Mouse (Mus musculus): ENCODE results near the gene Plcxd2. TPM values are rescaled to one million over a fixed set of nuclear protein-coding genes. Genes with fewer than 3 reads are reported as not detected.

Plcxd2 gene
- polyA plus RNA-seq, 1 experiment from 2014 or later = 0.92 TPM

GRCm38 (mm10) chr16:45922546-45923229, 87.3 kb downstream of the Plcxd2 start:
- Histone ChIP-seq H3K4me1 (ENCODE audit: control insufficient read depth, insufficient read depth, low read length) (peaks cover 7% of the 10 kb centered on the region), H3K4me3 (ENCODE audit: low read length) (no peak overlapping the region), H3K27ac (ENCODE audit: low read length) (peak overlapping the region; percentile 56), H3K36me3 (ENCODE audit: control insufficient read depth, insufficient read depth) (no peaks in the 10 kb centered on the region), H3K27me3 (ENCODE audit: control insufficient read depth, insufficient read depth, low read length) (no peaks in the 10 kb centered on the region), H3K9me3 (replicated peaks; ENCODE audit: control insufficient read depth, low read length) (no peaks in the 10 kb centered on the region), H3K4me2 (ENCODE audit: low read depth, low read length) (no peak overlapping the region), H3K9ac (ENCODE audit: low read length) (no peak overlapping the region)
- WGBS = 53% methylated on average over 8 of the region's 8 CpGs
- ATAC-seq (replicated peaks; ENCODE audit: extremely low read depth, insufficient read depth, low FRiP score) = peak; percentile 65; the same call in 1 of the 2 replicates

GRCm38 (mm10) chr16:45919572-45919971, 90.4 kb downstream of the Plcxd2 start:
- H3K27me3 ChIP-seq (ENCODE audit: control insufficient read depth, insufficient read depth, low read length) = no peaks in the 10 kb centered on the region
- WGBS = 64% methylated on average over 8 of the region's 8 CpGs
- no peak for ATAC-seq (replicated peaks; ENCODE audit: extremely low read depth, insufficient read depth, low FRiP score)
- H3K36me3 ChIP-seq (ENCODE audit: control insufficient read depth, insufficient read depth) = no peaks in the 10 kb centered on the region
- no peak overlapping the region for H3K9ac ChIP-seq (ENCODE audit: low read length)
- H3K4me2 ChIP-seq (ENCODE audit: low read depth, low read length) = no peak overlapping the region
- H3K4me1 ChIP-seq (ENCODE audit: control insufficient read depth, insufficient read depth, low read length) = peaks cover 3% of the 10 kb centered on the region
- H3K27ac ChIP-seq (ENCODE audit: low read length) = no peak overlapping the region
- no peaks in the 10 kb centered on the region for H3K9me3 ChIP-seq (replicated peaks; ENCODE audit: control insufficient read depth, low read length)
- no peak overlapping the region for H3K4me3 ChIP-seq (ENCODE audit: low read length)

Other genes with a start within 250 kb of the Plcxd2 start
- gene Phldb2, start 56.6 kb downstream of the Plcxd2 start, polyA plus RNA-seq (2015; fragmentation: Nextera tagmentation; extraction: Ambion mirVana) = 38.3 and 44.9 TPM in 2 replicates
- 0.89 and 2.8 TPM in 2 replicates for gene Cd96, start 110.0 kb upstream of the Plcxd2 start, polyA plus RNA-seq (2015; fragmentation: Nextera tagmentation; extraction: Ambion mirVana)
- 1.7 and 5.3 TPM in 2 replicates for gene Gm4737, start 144.9 kb upstream of the Plcxd2 start, polyA plus RNA-seq (2015; fragmentation: Nextera tagmentation; extraction: Ambion mirVana)

All from heart, embryonic 16.5 days (tissue).